Mouse (Mus musculus): ENCODE measurements around the gene Mrtfb. TPM values are rescaled to one million over a fixed set of nuclear protein-coding genes. Genes with fewer than 3 reads are reported as not detected.

Mrtfb gene
- polyA plus RNA-seq, 1 experiment from 2014 or later, result 22.4 TPM

DNA sequence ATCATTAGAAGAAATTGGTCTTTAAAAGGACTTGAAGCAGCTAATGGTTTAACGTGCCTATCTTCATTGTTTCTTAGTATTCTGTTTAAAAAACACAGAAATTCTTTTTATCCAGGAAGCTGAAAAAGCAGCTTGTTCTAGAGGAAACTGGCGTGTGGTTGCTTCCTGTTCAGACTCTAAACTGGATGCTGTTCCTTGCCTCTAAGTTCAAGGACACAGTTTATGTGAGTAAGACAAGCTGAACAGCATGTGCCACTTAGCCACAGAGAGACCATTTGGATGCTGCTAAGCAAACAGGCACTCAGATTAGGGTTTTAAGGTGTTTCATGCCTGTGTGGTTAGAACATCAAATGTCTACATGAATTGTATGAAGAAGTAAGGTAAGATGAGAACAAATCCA lies 42.7 kb downstream of the Mrtfb start:
- WGBS, result 86% methylated on average over 2 of the region's 2 CpGs
- H3K4me3 ChIP-seq (ENCODE audit: low read depth, low read length), result no peak overlapping the region
- no peak overlapping the region for H3K9ac ChIP-seq (ENCODE audit: low read length)
- H3K4me1 ChIP-seq (replicated peaks; ENCODE audit: control insufficient read depth, insufficient read depth, low read length), result no peaks in the 10 kb centered on the region
- ATAC-seq (replicated peaks; ENCODE audit: low FRiP score), result no peak
- H3K4me2 ChIP-seq (ENCODE audit: low read depth, low read length, severe bottlenecking), result no peak overlapping the region
- no peaks in the 10 kb centered on the region for H3K9me3 ChIP-seq (ENCODE audit: control insufficient read depth, low read length)
- no peak overlapping the region for H3K27ac ChIP-seq (ENCODE audit: low read depth, low read length)
- no peaks in the 10 kb centered on the region for H3K36me3 ChIP-seq (ENCODE audit: control insufficient read depth, insufficient read depth, low read length)
- DNase-seq (ENCODE audit: low spot score), result no peak
- no peaks in the 10 kb centered on the region for H3K27me3 ChIP-seq (ENCODE audit: control insufficient read depth, insufficient read depth, low read length)

DNA sequence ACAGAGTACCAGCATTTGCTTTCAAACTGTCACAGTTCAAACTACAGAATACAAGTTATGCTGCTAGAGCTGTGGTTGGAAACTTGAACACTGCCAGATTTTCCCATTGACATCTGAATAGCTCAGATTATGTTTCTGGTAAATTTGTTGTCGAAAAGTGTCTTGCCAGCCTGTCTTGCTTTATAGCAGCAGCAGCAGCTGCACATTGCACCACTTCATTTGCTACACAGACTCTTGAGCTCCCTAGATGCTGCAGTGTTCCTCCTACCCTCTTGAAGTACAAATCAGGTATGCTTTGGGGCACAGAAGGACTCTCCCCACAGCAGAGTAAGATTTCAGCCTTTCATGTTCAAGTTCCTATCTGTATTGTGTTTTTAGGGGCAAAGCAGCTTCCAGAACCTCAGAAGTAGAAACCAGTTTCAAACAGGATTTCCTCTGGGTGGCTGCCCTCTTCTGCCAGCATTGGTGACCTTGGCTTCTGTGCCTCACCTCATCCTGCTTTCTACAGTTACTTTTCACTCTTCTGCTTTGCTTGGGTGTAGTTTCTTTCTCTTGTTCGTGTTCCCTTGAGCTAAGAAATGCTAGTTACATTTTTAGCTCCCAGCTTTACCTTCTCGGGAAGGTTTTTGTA lies 49.9 kb downstream of the Mrtfb start:
- H3K27ac ChIP-seq (ENCODE audit: low read depth, low read length), result no peak overlapping the region
- no peak overlapping the region for H3K4me3 ChIP-seq (ENCODE audit: low read depth, low read length)
- no peaks in the 10 kb centered on the region for H3K4me1 ChIP-seq (replicated peaks; ENCODE audit: control insufficient read depth, insufficient read depth, low read length)
- no peak for ATAC-seq (replicated peaks; ENCODE audit: low FRiP score)
- WGBS, result 87% methylated on average over 3 of the region's 3 CpGs
- H3K36me3 ChIP-seq (ENCODE audit: control insufficient read depth, insufficient read depth, low read length), result no peaks in the 10 kb centered on the region
- no peaks in the 10 kb centered on the region for H3K27me3 ChIP-seq (ENCODE audit: control insufficient read depth, insufficient read depth, low read length)
- DNase-seq (ENCODE audit: low spot score), result no peak
- no peak overlapping the region for H3K4me2 ChIP-seq (ENCODE audit: low read depth, low read length, severe bottlenecking)
- no peak overlapping the region for H3K9ac ChIP-seq (ENCODE audit: low read length)
- H3K9me3 ChIP-seq (ENCODE audit: control insufficient read depth, low read length), result no peaks in the 10 kb centered on the region

DNA sequence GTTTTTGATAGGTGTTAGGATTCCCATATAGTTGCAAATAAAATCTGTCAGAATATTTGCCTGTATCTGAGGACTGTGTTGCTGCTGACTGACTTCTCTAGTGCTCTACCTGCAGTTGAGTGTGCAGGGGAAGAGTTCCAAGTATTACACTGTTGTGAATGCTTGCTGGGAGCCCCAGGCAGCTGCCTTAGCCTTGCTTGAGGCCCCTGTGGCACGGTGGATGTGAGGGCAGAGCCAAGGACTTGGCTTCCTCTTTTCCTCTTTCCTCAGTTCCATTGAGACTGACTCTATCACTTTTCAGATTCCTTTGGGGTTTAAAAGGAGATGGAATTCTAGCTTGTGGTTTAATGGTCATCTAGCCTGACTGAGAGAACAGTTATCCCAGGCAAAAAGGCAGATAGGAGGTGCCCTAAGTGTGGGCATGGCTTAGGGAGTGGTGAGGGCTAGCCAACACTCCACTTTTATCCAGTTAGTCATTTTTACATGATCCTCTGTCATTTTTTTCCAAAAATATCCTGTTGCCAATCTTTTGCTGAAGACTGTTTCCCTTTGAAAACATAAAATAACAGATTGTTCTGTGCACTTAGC lies 53.9 kb downstream of the Mrtfb start:
- no peaks in the 10 kb centered on the region for H3K4me1 ChIP-seq (replicated peaks; ENCODE audit: control insufficient read depth, insufficient read depth, low read length)
- H3K4me3 ChIP-seq (ENCODE audit: low read depth, low read length), result no peak overlapping the region
- WGBS, result 83% methylated on average over 1 of the region's 1 CpGs
- H3K27ac ChIP-seq (ENCODE audit: low read depth, low read length), result no peak overlapping the region
- no peaks in the 10 kb centered on the region for H3K9me3 ChIP-seq (ENCODE audit: control insufficient read depth, low read length)
- H3K27me3 ChIP-seq (ENCODE audit: control insufficient read depth, insufficient read depth, low read length), result no peaks in the 10 kb centered on the region
- no peak overlapping the region for H3K9ac ChIP-seq (ENCODE audit: low read length)
- no peak for ATAC-seq (replicated peaks; ENCODE audit: low FRiP score)
- DNase-seq (ENCODE audit: low spot score), result no peak
- no peak overlapping the region for H3K4me2 ChIP-seq (ENCODE audit: low read depth, low read length, severe bottlenecking)
- H3K36me3 ChIP-seq (ENCODE audit: control insufficient read depth, insufficient read depth, low read length), result no peaks in the 10 kb centered on the region

DNA sequence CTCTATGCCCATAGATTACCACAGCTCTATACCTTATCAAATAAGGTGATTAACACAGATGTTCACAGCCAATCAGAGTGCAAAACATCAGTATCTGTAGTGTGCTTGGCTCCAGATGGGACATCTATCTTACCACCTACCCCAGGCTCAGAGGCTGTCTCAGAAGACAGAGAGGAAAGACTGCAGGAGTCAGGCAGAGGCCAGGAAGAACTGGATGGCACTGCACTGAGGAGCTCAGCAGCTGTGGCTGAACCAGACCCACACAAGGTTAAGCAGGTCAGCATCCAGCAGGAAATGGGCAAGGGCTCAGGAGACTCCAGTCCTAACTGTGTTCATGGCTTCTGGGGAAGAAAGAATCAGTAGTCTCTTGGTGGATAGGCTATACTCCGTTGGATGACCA lies 55.1 kb downstream of the Mrtfb start:
- no peak for DNase-seq (ENCODE audit: low spot score)
- Histone ChIP-seq H3K9me3 (ENCODE audit: control insufficient read depth, low read length) (no peaks in the 10 kb centered on the region), H3K9ac (ENCODE audit: low read length) (no peak overlapping the region), H3K27me3 (ENCODE audit: control insufficient read depth, insufficient read depth, low read length) (no peaks in the 10 kb centered on the region), H3K4me3 (ENCODE audit: low read depth, low read length) (no peak overlapping the region), H3K4me1 (replicated peaks; ENCODE audit: control insufficient read depth, insufficient read depth, low read length) (no peaks in the 10 kb centered on the region), H3K4me2 (ENCODE audit: low read depth, low read length, severe bottlenecking) (no peak overlapping the region), H3K36me3 (ENCODE audit: control insufficient read depth, insufficient read depth, low read length) (no peaks in the 10 kb centered on the region), H3K27ac (ENCODE audit: low read depth, low read length) (no peak overlapping the region)
- no peak for ATAC-seq (replicated peaks; ENCODE audit: low FRiP score)
- WGBS, result 89% methylated on average over 1 of the region's 1 CpGs

DNA sequence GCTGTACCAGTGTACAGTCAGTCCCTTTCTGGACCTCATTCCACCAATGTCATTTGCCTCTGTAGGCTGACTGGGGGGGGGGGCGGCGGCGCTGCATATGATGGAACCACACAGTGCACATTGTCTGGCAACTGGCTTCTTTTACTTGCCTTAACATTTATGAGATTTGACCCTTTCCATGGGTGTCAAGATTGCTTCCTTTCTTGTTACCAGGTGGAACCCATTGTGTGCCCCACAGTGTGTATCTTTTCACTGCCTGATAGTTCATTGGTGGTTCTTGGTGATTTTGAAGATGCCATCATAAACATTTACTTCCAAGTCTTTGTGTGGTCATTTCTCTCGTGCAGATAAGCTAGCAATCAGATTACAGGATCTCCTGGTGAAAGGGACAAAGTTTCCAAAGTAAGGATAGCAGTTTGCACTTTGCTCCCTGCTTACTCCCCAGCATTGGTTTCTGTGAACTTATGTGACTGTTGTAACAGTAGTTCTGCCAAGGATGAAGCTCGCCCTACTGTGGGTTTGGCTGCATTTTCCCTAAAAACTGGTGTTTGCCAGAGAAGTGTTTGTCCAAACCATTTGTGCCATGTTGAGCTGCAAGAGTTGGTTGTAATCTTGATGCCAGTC lies 56.9 kb downstream of the Mrtfb start:
- Histone ChIP-seq H3K27me3 (ENCODE audit: control insufficient read depth, insufficient read depth, low read length) (no peaks in the 10 kb centered on the region), H3K4me2 (ENCODE audit: low read depth, low read length, severe bottlenecking) (no peak overlapping the region), H3K9me3 (ENCODE audit: control insufficient read depth, low read length) (no peaks in the 10 kb centered on the region), H3K4me3 (ENCODE audit: low read depth, low read length) (no peak overlapping the region), H3K36me3 (ENCODE audit: control insufficient read depth, insufficient read depth, low read length) (no peaks in the 10 kb centered on the region), H3K4me1 (replicated peaks; ENCODE audit: control insufficient read depth, insufficient read depth, low read length) (no peaks in the 10 kb centered on the region), H3K27ac (ENCODE audit: low read depth, low read length) (no peak overlapping the region), H3K9ac (ENCODE audit: low read length) (no peak overlapping the region)
- DNase-seq (ENCODE audit: low spot score) (no peak), ATAC-seq (replicated peaks; ENCODE audit: low FRiP score) (no peak)
- WGBS, result 92% methylated on average over 5 of the region's 5 CpGs

DNA sequence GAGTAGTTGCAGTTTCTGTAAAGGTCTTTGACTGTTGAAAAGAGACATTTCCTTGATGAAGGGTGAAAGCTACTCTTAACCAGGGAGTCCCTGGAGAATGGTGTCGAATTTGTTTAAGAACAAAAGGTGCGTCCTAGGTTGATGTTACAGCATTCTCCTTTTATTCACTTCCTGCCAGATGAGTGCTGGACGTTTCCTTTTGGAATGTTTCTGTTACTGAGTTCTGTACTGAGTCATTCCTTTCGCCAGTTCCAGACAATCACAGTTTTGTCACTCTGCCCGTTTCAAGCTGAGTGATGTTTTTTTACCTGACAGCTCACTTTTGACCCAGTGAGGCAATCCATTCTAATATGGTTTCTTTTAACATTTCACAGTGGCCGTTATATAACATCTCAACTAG lies 67.5 kb downstream of the Mrtfb start:
- Histone ChIP-seq H3K36me3 (ENCODE audit: control insufficient read depth, insufficient read depth, low read length) (no peaks in the 10 kb centered on the region), H3K4me1 (replicated peaks; ENCODE audit: control insufficient read depth, insufficient read depth, low read length) (no peaks in the 10 kb centered on the region), H3K27ac (ENCODE audit: low read depth, low read length) (no peak overlapping the region), H3K9ac (ENCODE audit: low read length) (no peak overlapping the region), H3K9me3 (ENCODE audit: control insufficient read depth, low read length) (no peaks in the 10 kb centered on the region), H3K4me2 (ENCODE audit: low read depth, low read length, severe bottlenecking) (no peak overlapping the region), H3K4me3 (ENCODE audit: low read depth, low read length) (no peak overlapping the region), H3K27me3 (ENCODE audit: control insufficient read depth, insufficient read depth, low read length) (no peaks in the 10 kb centered on the region)
- DNase-seq (ENCODE audit: low spot score) (no peak), ATAC-seq (replicated peaks; ENCODE audit: low FRiP score) (no peak)
- WGBS, result 55% methylated on average over 6 of the region's 6 CpGs

DNA sequence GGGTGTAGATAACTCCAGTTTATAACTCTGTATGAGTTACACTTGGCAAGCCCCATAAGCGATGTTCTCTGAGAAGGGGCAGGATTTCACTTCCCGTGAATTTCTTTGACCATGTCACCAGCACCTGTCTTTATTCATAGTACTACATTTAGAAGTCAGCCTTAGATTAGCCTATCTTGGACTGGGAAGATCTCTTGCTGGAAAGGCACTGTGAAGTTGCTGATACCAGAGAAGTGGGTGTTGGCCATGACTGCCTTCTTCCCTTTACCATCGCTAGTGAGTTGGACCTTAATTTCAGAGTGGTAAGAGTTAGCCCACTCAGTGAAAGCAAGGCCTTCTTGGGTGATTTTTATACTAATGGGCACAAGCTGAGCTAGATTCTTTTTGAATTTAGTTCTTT lies 70.3 kb downstream of the Mrtfb start:
- Histone ChIP-seq H3K4me2 (ENCODE audit: low read depth, low read length, severe bottlenecking) (no peak overlapping the region), H3K9ac (ENCODE audit: low read length) (no peak overlapping the region), H3K9me3 (ENCODE audit: control insufficient read depth, low read length) (no peaks in the 10 kb centered on the region), H3K27ac (ENCODE audit: low read depth, low read length) (no peak overlapping the region), H3K4me1 (replicated peaks; ENCODE audit: control insufficient read depth, insufficient read depth, low read length) (no peaks in the 10 kb centered on the region), H3K36me3 (ENCODE audit: control insufficient read depth, insufficient read depth, low read length) (no peaks in the 10 kb centered on the region), H3K4me3 (ENCODE audit: low read depth, low read length) (no peak overlapping the region), H3K27me3 (ENCODE audit: control insufficient read depth, insufficient read depth, low read length) (no peaks in the 10 kb centered on the region)
- ATAC-seq (replicated peaks; ENCODE audit: low FRiP score), result no peak
- no peak for DNase-seq (ENCODE audit: low spot score)
- WGBS, result 97% methylated on average over 3 of the region's 3 CpGs

DNA sequence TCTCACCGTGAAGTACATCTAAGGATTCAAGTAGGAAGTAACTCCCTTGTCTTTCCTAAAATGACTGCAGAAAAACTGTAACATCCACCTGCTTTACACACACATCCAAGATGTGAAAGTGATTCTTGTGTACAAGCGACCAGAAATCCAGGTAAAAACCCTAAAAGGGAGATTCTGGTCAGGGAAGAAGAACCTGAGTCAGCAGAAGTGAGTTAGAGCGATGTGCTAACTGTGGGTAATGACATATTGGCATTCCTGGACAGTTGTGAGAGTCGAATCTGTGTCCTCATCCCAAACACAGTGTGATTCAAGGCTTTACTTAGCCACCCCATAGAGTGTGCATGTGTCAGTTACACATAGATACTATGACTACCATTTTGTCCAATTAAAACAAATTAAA lies 72.4 kb downstream of the Mrtfb start:
- no peak overlapping the region for H3K4me2 ChIP-seq (ENCODE audit: low read depth, low read length, severe bottlenecking)
- no peaks in the 10 kb centered on the region for H3K4me1 ChIP-seq (replicated peaks; ENCODE audit: control insufficient read depth, insufficient read depth, low read length)
- DNase-seq (ENCODE audit: low spot score) (no peak), ATAC-seq (replicated peaks; ENCODE audit: low FRiP score) (no peak)
- no peaks in the 10 kb centered on the region for H3K36me3 ChIP-seq (ENCODE audit: control insufficient read depth, insufficient read depth, low read length)
- H3K9ac ChIP-seq (ENCODE audit: low read length), result no peak overlapping the region
- H3K9me3 ChIP-seq (ENCODE audit: control insufficient read depth, low read length), result no peaks in the 10 kb centered on the region
- WGBS, result 84% methylated on average over 4 of the region's 4 CpGs
- H3K27ac ChIP-seq (ENCODE audit: low read depth, low read length), result no peak overlapping the region
- H3K27me3 ChIP-seq (ENCODE audit: control insufficient read depth, insufficient read depth, low read length), result no peaks in the 10 kb centered on the region
- no peak overlapping the region for H3K4me3 ChIP-seq (ENCODE audit: low read depth, low read length)

DNA sequence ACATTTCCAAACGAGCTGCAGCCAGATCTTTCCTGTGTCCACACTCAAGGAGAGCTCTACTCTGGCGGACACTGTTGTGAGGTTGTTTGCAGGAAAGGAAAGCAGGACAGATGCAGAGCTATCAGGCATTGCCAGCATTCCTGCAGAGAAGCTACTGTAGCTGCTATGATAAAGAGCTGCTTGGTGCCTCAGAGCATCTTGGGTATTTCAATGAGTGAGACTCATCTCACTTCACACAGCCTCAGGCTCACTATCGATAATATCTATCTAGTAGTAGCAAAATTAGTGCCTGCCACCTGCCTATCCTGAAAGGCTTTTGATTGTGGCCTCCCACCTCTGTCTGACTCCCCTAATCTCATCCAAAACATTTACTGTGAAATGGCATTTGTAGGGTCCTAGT lies 73.4 kb downstream of the Mrtfb start:
- Histone ChIP-seq H3K4me1 (replicated peaks; ENCODE audit: control insufficient read depth, insufficient read depth, low read length) (no peaks in the 10 kb centered on the region), H3K27ac (ENCODE audit: low read depth, low read length) (no peak overlapping the region), H3K9me3 (ENCODE audit: control insufficient read depth, low read length) (no peaks in the 10 kb centered on the region), H3K4me3 (ENCODE audit: low read depth, low read length) (no peak overlapping the region), H3K4me2 (ENCODE audit: low read depth, low read length, severe bottlenecking) (no peak overlapping the region), H3K27me3 (ENCODE audit: control insufficient read depth, insufficient read depth, low read length) (no peaks in the 10 kb centered on the region), H3K9ac (ENCODE audit: low read length) (no peak overlapping the region), H3K36me3 (ENCODE audit: control insufficient read depth, insufficient read depth, low read length) (no peaks in the 10 kb centered on the region)
- WGBS, result 86% methylated on average over 3 of the region's 3 CpGs
- DNase-seq (ENCODE audit: low spot score), result no peak
- no peak for ATAC-seq (replicated peaks; ENCODE audit: low FRiP score)
